Mouse (Mus musculus): ENCODE measurements around the gene Cntd1. TPM values are rescaled to one million over a fixed set of nuclear protein-coding genes. Genes with fewer than 3 reads are reported as not detected.

Gene Cntd1
- polyA plus RNA-seq, 1 experiment from 2014 or later: 1.1 TPM

- Histone ChIP-seq H3K4me2 (replicated peaks; ENCODE audit: low read depth, low read length) (peak overlapping the region; percentile 70), H3K4me3 (ENCODE audit: low read depth, low read length) (no peak overlapping the region), H3K27ac (ENCODE audit: low read length) (peak overlapping the region; percentile 92), H3K27me3 (replicated peaks; ENCODE audit: insufficient read depth, low read length) (0 out of 2 replicates have a peak, but pooled peaks cover 3% of the 10 kb centered on the region), H3K36me3 (ENCODE audit: insufficient read depth, low read length) (no peaks in the 10 kb centered on the region), H3K9ac (replicated peaks; ENCODE audit: low read depth) (0 out of 2 replicates have a peak overlapping the region, but pooled peaks have one; percentile 64), H3K9me3 (ENCODE audit: low read length) (no peaks in the 10 kb centered on the region), H3K4me1 (ENCODE audit: insufficient read depth, low read depth, low read length) (no peaks in the 10 kb centered on the region)
- ATAC-seq (no peak), DNase-seq (ENCODE audit: low spot score) (no peak)
- 34% methylated on average over 4 of the region's 4 CpGs for WGBS
- TF ChIP-seq CTCF (IDR thresholded peaks at IDR 0.05): no peak
- no peak for TF ChIP-seq EP300 (IDR thresholded peaks at IDR 0.05)
These were observed 33.7 kb upstream of the Cntd1 start for GRCm38 (mm10) chr11:101245071-101245470.

GRCm38 (mm10) chr11:101245855-101246701 lies 32.7 kb upstream of the Cntd1 start, which contains the start of gene Ramp2:
TSS of gene Ramp2 (plus strand) at chr11:101246028.
- ATAC-seq: peak; percentile 84
- H3K4me3 ChIP-seq (ENCODE audit: low read depth, low read length): peak within 1 kb of the TSS; percentile 50
- 1% methylated on average over 47 of the region's 63 CpGs for WGBS
- peak; percentile 69 for DNase-seq (ENCODE audit: low spot score)
- H3K9ac ChIP-seq (replicated peaks; ENCODE audit: low read depth): peak within 1 kb of the TSS; percentile 64
- peak within 1 kb of the TSS; percentile 70 for H3K4me2 ChIP-seq (replicated peaks; ENCODE audit: low read depth, low read length)
- peak within 1 kb of the TSS; percentile 92 for H3K27ac ChIP-seq (ENCODE audit: low read length)
- TF ChIP-seq EP300 (IDR thresholded peaks at IDR 0.05) (no peak), CTCF (IDR thresholded peaks at IDR 0.05) (peak; percentile 3; the same call in 1 of the 2 replicates)
- H3K9me3 ChIP-seq (ENCODE audit: low read length): no peaks in the 10 kb centered on the region
- 0 out of 2 replicates have a peak, but pooled peaks cover 3% of the 10 kb centered on the region for H3K27me3 ChIP-seq (replicated peaks; ENCODE audit: insufficient read depth, low read length)
- H3K4me1 ChIP-seq (ENCODE audit: insufficient read depth, low read depth, low read length): no peaks in the 10 kb centered on the region
- no peaks in the 10 kb centered on the region for H3K36me3 ChIP-seq (ENCODE audit: insufficient read depth, low read length)

GRCm38 (mm10) chr11:101246702-101247012 lies 32.2 kb upstream of the Cntd1 start:
- H3K27me3 ChIP-seq (replicated peaks; ENCODE audit: insufficient read depth, low read length): 0 out of 2 replicates have a peak, but pooled peaks cover 3% of the 10 kb centered on the region
- H3K4me3 ChIP-seq (ENCODE audit: low read depth, low read length): peak overlapping the region; percentile 50
- no peaks in the 10 kb centered on the region for H3K36me3 ChIP-seq (ENCODE audit: insufficient read depth, low read length)
- H3K27ac ChIP-seq (ENCODE audit: low read length): peak overlapping the region; percentile 92
- H3K4me2 ChIP-seq (replicated peaks; ENCODE audit: low read depth, low read length): peak overlapping the region; percentile 70
- H3K4me1 ChIP-seq (ENCODE audit: insufficient read depth, low read depth, low read length): no peaks in the 10 kb centered on the region
- whole genome bisulfite sequencing: 10% methylated on average over 7 of the region's 7 CpGs
- DNase-seq (ENCODE audit: low spot score) (no peak), ATAC-seq (peak; percentile 16)
- peak overlapping the region; percentile 64 for H3K9ac ChIP-seq (replicated peaks; ENCODE audit: low read depth)
- TF ChIP-seq EP300 (IDR thresholded peaks at IDR 0.05): no peak
- no peak for TF ChIP-seq CTCF (IDR thresholded peaks at IDR 0.05)
- no peaks in the 10 kb centered on the region for H3K9me3 ChIP-seq (ENCODE audit: low read length)

- Histone ChIP-seq H3K27me3 (replicated peaks; ENCODE audit: insufficient read depth, low read length) (0 out of 2 replicates have a peak, but pooled peaks cover 3% of the 10 kb centered on the region), H3K9ac (replicated peaks; ENCODE audit: low read depth) (peak overlapping the region; percentile 64), H3K4me3 (ENCODE audit: low read depth, low read length) (peak overlapping the region; percentile 50), H3K36me3 (ENCODE audit: insufficient read depth, low read length) (no peaks in the 10 kb centered on the region), H3K4me1 (ENCODE audit: insufficient read depth, low read depth, low read length) (no peaks in the 10 kb centered on the region), H3K4me2 (replicated peaks; ENCODE audit: low read depth, low read length) (peak overlapping the region; percentile 70), H3K27ac (ENCODE audit: low read length) (peak overlapping the region; percentile 92), H3K9me3 (ENCODE audit: low read length) (no peaks in the 10 kb centered on the region)
- WGBS: 69% methylated on average over 6 of the region's 6 CpGs
- TF ChIP-seq CTCF (IDR thresholded peaks at IDR 0.05): no peak
- TF ChIP-seq EP300 (IDR thresholded peaks at IDR 0.05): no peak
- ATAC-seq (no peak), DNase-seq (ENCODE audit: low spot score) (no peak)
These were observed 31.2 kb upstream of the Cntd1 start for GRCm38 (mm10) chr11:101247521-101248030.

GRCm38 (mm10) chr11:101248258-101248994 lies 30.4 kb upstream of the Cntd1 start:
- ATAC-seq: peak; percentile 74

GRCm38 (mm10) chr11:101251031-101251430 lies 27.8 kb upstream of the Cntd1 start:
- no peaks in the 10 kb centered on the region for H3K9me3 ChIP-seq (ENCODE audit: low read length)
- no peak for DNase-seq (ENCODE audit: low spot score)
- TF ChIP-seq CTCF (IDR thresholded peaks at IDR 0.05): no peak
- no peak for TF ChIP-seq EP300 (IDR thresholded peaks at IDR 0.05)
- no peak overlapping the region for H3K9ac ChIP-seq (replicated peaks; ENCODE audit: low read depth)
- no peaks in the 10 kb centered on the region for H3K36me3 ChIP-seq (ENCODE audit: insufficient read depth, low read length)
- H3K4me2 ChIP-seq (replicated peaks; ENCODE audit: low read depth, low read length): no peak overlapping the region
- no peaks in the 10 kb centered on the region for H3K27me3 ChIP-seq (replicated peaks; ENCODE audit: insufficient read depth, low read length)
- H3K4me1 ChIP-seq (ENCODE audit: insufficient read depth, low read depth, low read length): peaks cover 3% of the 10 kb centered on the region; the same call in 1 of the 2 replicates
- no peak for ATAC-seq
- no peak overlapping the region for H3K27ac ChIP-seq (ENCODE audit: low read length)
- H3K4me3 ChIP-seq (ENCODE audit: low read depth, low read length): no peak overlapping the region
- 75% methylated on average over 2 of the region's 2 CpGs for WGBS

More at GRCm38 (mm10) chr11:101248258-101248994, 30.4 kb upstream of the Cntd1 start:
- H3K27me3 ChIP-seq (replicated peaks; ENCODE audit: insufficient read depth, low read length): 0 out of 2 replicates have a peak, but pooled peaks cover 3% of the 10 kb centered on the region
- TF ChIP-seq EP300 (IDR thresholded peaks at IDR 0.05): peak; percentile 94
- TF ChIP-seq CTCF (IDR thresholded peaks at IDR 0.05): peak; percentile 78
- peak overlapping the region; percentile 70 for H3K4me2 ChIP-seq (replicated peaks; ENCODE audit: low read depth, low read length)
- no peaks in the 10 kb centered on the region for H3K4me1 ChIP-seq (ENCODE audit: insufficient read depth, low read depth, low read length)
- H3K4me3 ChIP-seq (ENCODE audit: low read depth, low read length): peak overlapping the region; percentile 50
- H3K9me3 ChIP-seq (ENCODE audit: low read length): no peaks in the 10 kb centered on the region
- H3K36me3 ChIP-seq (ENCODE audit: insufficient read depth, low read length): no peaks in the 10 kb centered on the region
- WGBS: 36% methylated on average over 14 of the region's 14 CpGs
- DNase-seq (ENCODE audit: low spot score): peak; percentile 85
- no peak overlapping the region for H3K9ac ChIP-seq (replicated peaks; ENCODE audit: low read depth)
- peak overlapping the region; percentile 92 for H3K27ac ChIP-seq (ENCODE audit: low read length)

All from lung, postnatal 0 days (tissue).